Comparison of ENCODE assay signal across 8 mouse cellular contexts in the genomic region with DNA sequence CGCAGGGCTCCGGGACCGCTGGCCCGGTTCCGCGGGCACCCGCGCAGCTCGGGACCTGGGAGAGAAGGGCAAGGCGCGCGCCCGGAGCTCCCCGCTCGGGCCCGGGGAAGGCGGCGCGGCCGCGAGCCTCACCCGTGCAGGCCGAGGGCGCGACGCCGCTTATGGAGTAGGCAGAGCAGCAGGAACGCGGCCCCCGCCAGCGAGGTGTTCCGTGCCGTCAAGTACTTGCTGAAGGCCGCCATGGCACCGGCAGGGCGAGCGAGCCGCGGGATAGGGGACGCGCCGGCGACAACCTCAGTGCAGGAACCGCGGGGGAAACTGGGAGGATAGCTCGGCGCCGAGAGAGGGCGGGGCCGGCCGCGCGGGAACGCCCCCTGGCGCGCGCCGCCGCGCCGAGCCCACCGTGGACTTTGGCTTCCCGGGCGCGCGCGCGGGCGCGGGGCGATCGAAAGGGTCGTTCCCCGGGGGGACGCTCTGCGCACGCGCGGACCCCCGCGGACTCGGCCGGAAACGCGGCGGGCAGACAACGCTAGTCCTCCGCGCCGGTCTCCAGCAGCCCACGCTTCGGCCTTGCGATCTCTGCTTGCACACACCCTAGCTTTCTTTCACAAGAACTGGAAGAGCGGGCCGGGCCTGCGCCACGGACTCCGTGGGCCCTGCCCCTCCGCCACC. TPM values are rescaled to one million over a fixed set of nuclear protein-coding genes. Genes with fewer than 3 reads are reported as not detected.
A peak's percentile ranks its signal among the peaks of the same experiment; 100 is the strongest.
DNase-seq lines count a peak whose midpoint lies in the region; ATAC-seq and TF ChIP-seq lines count a peak whose summit lies in the region.

A gene (minus strand): TSS at position 426 of the 672 bp plus-strand sequence.

- no peaks in the 10 kb centered on the region for H3K9me3 ChIP-seq in hindbrain, postnatal 0 days (ENCODE audit: low read length)

- peak within 1 kb of the TSS; percentile 71 for H3K4me2 ChIP-seq in hindbrain, postnatal 0 days (ENCODE audit: low read depth, low read length)

- H3K27ac ChIP-seq in hindbrain, postnatal 0 days = peak within 1 kb of the TSS; percentile 99
- peak within 1 kb of the TSS; percentile 93 for H3K27ac ChIP-seq in left cerebral cortex, adult 2 months

- no peaks in the 10 kb centered on the region for H3K36me3 ChIP-seq in hindbrain, postnatal 0 days (ENCODE audit: insufficient read depth, low read length)

- H3K27me3 ChIP-seq in hindbrain, postnatal 0 days (ENCODE audit: insufficient read depth, low read length) = no peaks in the 10 kb centered on the region

- peaks cover 24% of the 10 kb centered on the region; the same call in 1 of the 2 replicates for H3K4me1 ChIP-seq in hindbrain, postnatal 0 days (ENCODE audit: insufficient read depth, low read length)

- H3K4me3 ChIP-seq in hindbrain, postnatal 0 days (ENCODE audit: low read length) = peak within 1 kb of the TSS; percentile 84
- peak within 1 kb of the TSS; percentile 97 for H3K4me3 ChIP-seq in left cerebral cortex, adult 2 months

- 0 out of 2 replicates have a peak, but pooled peaks have one; percentile 24 for TF ChIP-seq CTCF in hindbrain, postnatal 0 days (IDR thresholded peaks at IDR 0.05; ENCODE audit: low read depth)
- TF ChIP-seq CTCF in left cerebral cortex, adult 2 months (IDR thresholded peaks at IDR 0.05) = no peak; the same call in 1 of the 2 replicates

- intact Hi-C loops in left cerebral cortex, adult 2 months (cut with DNase I) = no loop called here

- peak within 1 kb of the TSS; percentile 92 for H3K9ac ChIP-seq in hindbrain, postnatal 0 days (replicated peaks; ENCODE audit: low read length)

- under 1% methylated on average over 94 of the region's 99 CpGs for WGBS in hindbrain, postnatal 0 days

- ATAC-seq in hindbrain, postnatal 0 days = peak; percentile 91
- ATAC-seq in megakaryocyte, adult 5-6 weeks (ENCODE audit: poor library complexity, severe bottlenecking) = peak; percentile 77

- DNase-seq in T-cell, adult 2 months (ENCODE audit: low spot score) = peak; percentile 72
- DNase-seq in cerebellum, postnatal 36 days = peak; percentile 79 to 82
- DNase-seq in gastrocnemius, adult 18-20 months (ENCODE audit: low spot score) = peak; percentile 77
- DNase-seq in hindbrain, postnatal 0 days (ENCODE audit: low spot score) = peak; percentile 97
- DNase-seq in left cerebral cortex, adult 2 months (ENCODE audit: extremely low spot score in 1 of 2, low spot score in 2 of 2) = peak; percentile 81 to 86
- DNase-seq in right cerebral cortex, adult 2 months (ENCODE audit: low spot score in 2 of 2) = peak; percentile 70 to 84
- DNase-seq in urinary bladder, postnatal 14 days (ENCODE audit: low spot score) = peak; percentile 88

RNA-seq across cellular contexts. Expression of the gene that starts here (rescaled TPM):
- 10 to 100 TPM; 36.0 to 41.7 TPM for total RNA-seq in gastrocnemius, adult 18-20 months (2021)
- 50.1 and 53.5 TPM in 2 replicates for total RNA-seq in hindbrain, postnatal 0 days (2014; rRNA removed)
- polyA plus RNA-seq in hindbrain, postnatal 0 days (2015; fragmentation: Nextera tagmentation; extraction: Ambion mirVana) = 85.9 and 89.5 TPM in 2 replicates
- 10 to 100 TPM; 48.6 to 49.7 TPM for total RNA-seq in left cerebral cortex, adult 2 months (2021)
- total RNA-seq in megakaryocyte, adult 5-6 weeks (2015) = 18.2 and 20.4 TPM in 2 replicates
- total RNA-seq in megakaryocyte, adult 5-6 weeks (2017) = 20.1 and 22.7 TPM in 2 replicates

Comparison
In these comparisons a context has a peak if more than half of its experiments do, and no peak if none do; other contexts are left out.
1. Peak in every context shown above with its lines: DNase-seq, ATAC-seq, H3K4me3 ChIP-seq and H3K27ac ChIP-seq.